ENCODE assay signal across 8 mouse cellular contexts in the genomic region with DNA sequence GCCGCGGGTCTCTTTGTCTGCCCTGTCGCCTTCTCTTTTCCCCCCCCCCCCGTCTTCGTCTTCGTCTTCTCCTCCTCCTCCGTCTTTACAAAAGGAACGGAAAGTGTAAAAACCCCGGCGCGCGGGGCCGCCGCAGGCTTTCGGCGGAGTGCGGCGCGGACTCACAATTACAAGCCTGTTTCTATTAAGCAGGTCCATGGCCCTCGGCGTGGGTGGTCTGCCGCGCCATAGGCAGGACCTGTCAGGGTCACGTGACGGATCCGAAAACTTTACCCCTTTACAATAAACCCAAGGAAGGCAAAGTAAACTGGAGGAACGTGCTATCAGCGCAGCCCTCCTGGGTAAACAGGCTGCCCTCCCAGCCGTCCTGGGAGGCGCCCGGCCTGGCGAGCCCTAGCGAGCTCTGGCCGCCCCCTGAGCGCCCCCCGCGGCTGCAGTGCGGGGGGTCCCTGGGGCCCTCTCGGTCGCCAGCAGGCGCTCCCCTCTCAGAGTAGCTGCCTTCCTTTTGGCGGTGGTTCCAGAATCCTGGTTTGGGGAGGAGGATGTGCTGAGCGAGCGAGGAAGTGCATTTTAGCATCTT. TPM values are rescaled to one million over a fixed set of nuclear protein-coding genes. Genes with fewer than 3 reads are reported as not detected.
DNase-seq lines count a peak whose midpoint lies in the region; ATAC-seq and TF ChIP-seq lines count a peak whose summit lies in the region.

A gene (minus strand): TSS at position 343 of the 580 bp plus-strand sequence.

- no peak within 1 kb of the TSS for H3K27ac ChIP-seq in bone marrow macrophage, adult 2 months (ENCODE audit: insufficient read depth, low read depth, low read length)
- H3K27ac ChIP-seq in forebrain, embryonic 10.5 days = peak within 1 kb of the TSS; percentile 90
- no peak within 1 kb of the TSS for H3K27ac ChIP-seq in heart, embryonic 16.5 days (ENCODE audit: low read length)
- H3K27ac ChIP-seq in lung, embryonic 14.5 days (ENCODE audit: low read depth) = peak within 1 kb of the TSS; percentile 100

- H3K36me3 ChIP-seq in forebrain, embryonic 10.5 days (replicated peaks) = no peaks in the 10 kb centered on the region
- H3K36me3 ChIP-seq in heart, embryonic 16.5 days (ENCODE audit: control insufficient read depth, insufficient read depth) = no peaks in the 10 kb centered on the region
- H3K36me3 ChIP-seq in lung, embryonic 14.5 days (ENCODE audit: insufficient read depth) = no peaks in the 10 kb centered on the region

- peak within 1 kb of the TSS; percentile 100 for H3K4me2 ChIP-seq in heart, embryonic 16.5 days (ENCODE audit: low read depth, low read length)
- peak within 1 kb of the TSS; percentile 91 for H3K4me2 ChIP-seq in lung, embryonic 14.5 days

- TF ChIP-seq CTCF in bone marrow macrophage, adult 2 months (IDR thresholded peaks at IDR 0.05; ENCODE audit: low read depth, low read length) = no peak
- peak; percentile 16; the same call in 1 of the 2 replicates for TF ChIP-seq CTCF in lung, embryonic 14.5 days (IDR thresholded peaks at IDR 0.05; ENCODE audit: low read depth)

- H3K9me3 ChIP-seq in forebrain, embryonic 10.5 days = no peaks in the 10 kb centered on the region
- no peaks in the 10 kb centered on the region for H3K9me3 ChIP-seq in heart, embryonic 16.5 days (replicated peaks; ENCODE audit: control insufficient read depth, low read length)
- H3K9me3 ChIP-seq in lung, embryonic 14.5 days (ENCODE audit: low read depth, low read length) = no peaks in the 10 kb centered on the region

- peak within 1 kb of the TSS; percentile 58 for H3K4me3 ChIP-seq in bone marrow macrophage, adult 2 months (ENCODE audit: insufficient read depth, low read length)
- peak within 1 kb of the TSS; percentile 98 for H3K4me3 ChIP-seq in forebrain, embryonic 10.5 days
- peak within 1 kb of the TSS; percentile 82 for H3K4me3 ChIP-seq in heart, embryonic 16.5 days (ENCODE audit: low read length)
- peak within 1 kb of the TSS; percentile 83 for H3K4me3 ChIP-seq in lung, embryonic 14.5 days (ENCODE audit: low read depth, low read length)

- H3K9ac ChIP-seq in heart, embryonic 16.5 days (ENCODE audit: low read length) = peak within 1 kb of the TSS; percentile 82
- peak within 1 kb of the TSS; percentile 100 for H3K9ac ChIP-seq in lung, embryonic 14.5 days

- peak; percentile 33; the same call in 1 of the 2 replicates for ATAC-seq in heart, embryonic 16.5 days (replicated peaks; ENCODE audit: extremely low read depth, insufficient read depth, low FRiP score)
- ATAC-seq in lung, embryonic 14.5 days (ENCODE audit: insufficient read depth) = peak; percentile 74

- no peak for TF ChIP-seq POLR2A in bone marrow macrophage, adult 2 months (IDR thresholded peaks at IDR 0.05; ENCODE audit: borderline replicate concordance, low read depth, low read length)

- DNase-seq in MN1 (ENCODE audit: low spot score) = peak; percentile 59
- DNase-seq in forebrain, embryonic 10.5 days (ENCODE audit: extremely low spot score, low spot score) = peak; percentile 83
- DNase-seq in kidney, postnatal 4 days = peak; percentile 67 to 78
- DNase-seq in lung, embryonic 14.5 days = peak; percentile 90
- peak; percentile 84 for DNase-seq in retina, embryonic 14.5 days (ENCODE audit: low spot score)
- no peak for DNase-seq in ovary, adult 18-20 months (ENCODE audit: low spot score)

- 0 out of 2 replicates have a peak, but pooled peaks cover 2% of the 10 kb centered on the region for H3K4me1 ChIP-seq in bone marrow macrophage, adult 2 months (ENCODE audit: control insufficient read depth, insufficient read depth, low read length)
- H3K4me1 ChIP-seq in forebrain, embryonic 10.5 days = peaks cover 59% of the 10 kb centered on the region
- H3K4me1 ChIP-seq in heart, embryonic 16.5 days (ENCODE audit: control insufficient read depth, insufficient read depth, low read length) = peaks cover 12% of the 10 kb centered on the region
- H3K4me1 ChIP-seq in lung, embryonic 14.5 days (ENCODE audit: insufficient read depth) = peaks cover 22% of the 10 kb centered on the region

- WGBS in forebrain, embryonic 10.5 days = under 1% methylated on average over 43 of the region's 44 CpGs
- 2% methylated on average over 43 of the region's 44 CpGs for WGBS in heart, embryonic 16.5 days
- WGBS in lung, embryonic 14.5 days = under 1% methylated on average over 42 of the region's 44 CpGs

- peaks cover 91% of the 10 kb centered on the region for H3K27me3 ChIP-seq in forebrain, embryonic 10.5 days (ENCODE audit: poor library complexity, severe bottlenecking)
- peaks cover 39% of the 10 kb centered on the region for H3K27me3 ChIP-seq in heart, embryonic 16.5 days (ENCODE audit: control insufficient read depth, insufficient read depth, low read length)
- H3K27me3 ChIP-seq in lung, embryonic 14.5 days (ENCODE audit: insufficient read depth, low read length) = no peaks in the 10 kb centered on the region

RNA-seq across cellular contexts. Expression of the gene that starts here (rescaled TPM):
- 1.6 and 2.5 TPM in 2 replicates for polyA plus RNA-seq in bone marrow macrophage, adult 2 months (2012; ENCODE audit: insufficient read depth, insufficient read length, missing spikeins)
- polyA plus RNA-seq in forebrain, embryonic 10.5 days (2016; fragmentation: Nextera tagmentation; extraction: Ambion mirVana) = 21.0 and 23.6 TPM in 2 replicates
- 5.6 and 7.9 TPM in 2 replicates for polyA plus RNA-seq in heart, embryonic 16.5 days (2015; fragmentation: Nextera tagmentation; extraction: Ambion mirVana)
- 64.6 and 68.6 TPM in 2 replicates for polyA plus RNA-seq in lung, embryonic 14.5 days (2014; fragmentation: Nextera tagmentation; extraction: Ambion mirVana)

Comparison
In these comparisons a context has a peak if more than half of its experiments do, and no peak if none do; other contexts are left out.
1. H3K27ac ChIP-seq: peak in forebrain, embryonic 10.5 days (single experiment) and lung, embryonic 14.5 days (single experiment); none in bone marrow macrophage, adult 2 months (single experiment) and heart, embryonic 16.5 days (single experiment).
2. Peak in every context shown above with its lines, with median percentiles within 50 percentile points of each other: H3K4me3 ChIP-seq.